Mouse (Mus musculus): ENCODE results near the gene Spink4.
"Not testable (repeated sequence)": the region's sequence is repeated elsewhere in the genome, so short reads cannot be mapped to it uniquely, and the experiment has no call there.

Spink4 gene

GRCm38 (mm10) chr4:40900612-40901011 lies 19.2 kb upstream of the Spink4 start:
- DNase-seq (ENCODE audit: low spot score in 2 of 2) = no peak

- no peak for DNase-seq (ENCODE audit: low spot score in 2 of 2)
Measured at GRCm38 (mm10) chr4:40906298-40906697, 13.6 kb upstream of the Spink4 start.

- DNase-seq (ENCODE audit: low spot score in 2 of 2) = peak in 1 of 2 experiments; percentile 20
Measured at GRCm38 (mm10) chr4:40908261-40908969, 11.4 kb upstream of the Spink4 start.

GRCm38 (mm10) chr4:40914287-40914867 lies 5.5 kb upstream of the Spink4 start:
- no peak for DNase-seq (ENCODE audit: low spot score in 2 of 2)

- DNase-seq (ENCODE audit: low spot score in 2 of 2) = no peak
Measured at GRCm38 (mm10) chr4:40915947-40916346, 3.9 kb upstream of the Spink4 start.

- no peak for DNase-seq (ENCODE audit: low spot score in 2 of 2)
Measured at GRCm38 (mm10) chr4:40916592-40917155, 3.2 kb upstream of the Spink4 start.

GRCm38 (mm10) chr4:40920576-40920975 lies 724 bp downstream of the Spink4 start:
- no peak for DNase-seq (ENCODE audit: low spot score in 2 of 2)

GRCm38 (mm10) chr4:40921288-40921687 lies 1.4 kb downstream of the Spink4 start:
- no peak for DNase-seq (ENCODE audit: low spot score in 2 of 2)

GRCm38 (mm10) chr4:40923087-40923651 lies 3.3 kb downstream of the Spink4 start:
- DNase-seq (ENCODE audit: low spot score in 2 of 2) = no peak

GRCm38 (mm10) chr4:40925568-40925967 lies 5.7 kb downstream of the Spink4 start:
- DNase-seq (ENCODE audit: low spot score in 2 of 2) = no peak

GRCm38 (mm10) chr4:40929046-40929445 lies 9.2 kb downstream of the Spink4 start:
- DNase-seq (ENCODE audit: low spot score in 2 of 2) = no peak

- no peak for DNase-seq (ENCODE audit: low spot score in 2 of 2)
Measured at GRCm38 (mm10) chr4:40933694-40934093, 13.8 kb downstream of the Spink4 start.

- DNase-seq (ENCODE audit: low spot score in 2 of 2) = not testable (repeated sequence)
Measured at GRCm38 (mm10) chr4:40934369-40934768, 14.5 kb downstream of the Spink4 start.

GRCm38 (mm10) chr4:40936175-40936839 lies 16.5 kb downstream of the Spink4 start:
- DNase-seq (ENCODE audit: low spot score in 2 of 2) = peak; percentile 38 to 61

GRCm38 (mm10) chr4:40938793-40939192 lies 18.9 kb downstream of the Spink4 start:
- DNase-seq (ENCODE audit: low spot score in 2 of 2) = no peak

GRCm38 (mm10) chr4:40943651-40944050 lies 23.8 kb downstream of the Spink4 start:
- DNase-seq (ENCODE audit: low spot score in 2 of 2) = no peak

- DNase-seq (ENCODE audit: low spot score in 2 of 2) = no peak
Measured at GRCm38 (mm10) chr4:40946516-40947121, 26.8 kb downstream of the Spink4 start.

- DNase-seq (ENCODE audit: low spot score in 2 of 2) = peak in 1 of 2 experiments; percentile 32
Measured at GRCm38 (mm10) chr4:40947565-40948159, 27.8 kb downstream of the Spink4 start.

- peak; percentile 93 to 97 for DNase-seq (ENCODE audit: low spot score in 2 of 2)
Measured at GRCm38 (mm10) chr4:40948160-40948708, 28.4 kb downstream of the Spink4 start, which contains the start of the genes Bag1 and Chmp5. Bag1 (minus strand) TSS chr4:40948294. Chmp5 (plus strand) TSS chr4:40948407.

- DNase-seq (ENCODE audit: low spot score in 2 of 2) = no peak
Measured at GRCm38 (mm10) chr4:40953521-40953920, 33.7 kb downstream of the Spink4 start.

- DNase-seq (ENCODE audit: low spot score in 2 of 2) = no peak
Measured at GRCm38 (mm10) chr4:40955942-40956341, 36.1 kb downstream of the Spink4 start.
